Mouse (Mus musculus) ES-E14 (cell line): ENCODE measurements around the gene Colgalt1.

ENCODE experiments used
- CHD2 ChIP-seq: IDR thresholded peaks from 2 replicates; pipeline ENCODE4 v1.6.1; 2014; ENCODE audit warnings: mild to moderate bottlenecking, low read depth, low read length, inconsistent platforms
- MAFK ChIP-seq: IDR thresholded peaks from 2 replicates; pipeline ENCODE4 v1.6.1; 2014; ENCODE audit warnings: mild to moderate bottlenecking, low read depth, low read length, inconsistent platforms; ENCODE audit not compliant: insufficient read depth

GRCm38 (mm10) chr8:71596798-71597197 lies 14.0 kb upstream of the Colgalt1 start:
- TF ChIP-seq CHD2 (no peak), MAFK (no peak)
